Mouse (Mus musculus): ENCODE results near the gene Tbc1d25. TPM values are rescaled to one million over a fixed set of nuclear protein-coding genes. Genes with fewer than 3 reads are reported as not detected.

Tbc1d25 gene
- 4.0 and 4.5 TPM in 2 replicates for polyA plus RNA-seq (2015; fragmentation: Nextera tagmentation; extraction: Ambion mirVana)

DNA sequence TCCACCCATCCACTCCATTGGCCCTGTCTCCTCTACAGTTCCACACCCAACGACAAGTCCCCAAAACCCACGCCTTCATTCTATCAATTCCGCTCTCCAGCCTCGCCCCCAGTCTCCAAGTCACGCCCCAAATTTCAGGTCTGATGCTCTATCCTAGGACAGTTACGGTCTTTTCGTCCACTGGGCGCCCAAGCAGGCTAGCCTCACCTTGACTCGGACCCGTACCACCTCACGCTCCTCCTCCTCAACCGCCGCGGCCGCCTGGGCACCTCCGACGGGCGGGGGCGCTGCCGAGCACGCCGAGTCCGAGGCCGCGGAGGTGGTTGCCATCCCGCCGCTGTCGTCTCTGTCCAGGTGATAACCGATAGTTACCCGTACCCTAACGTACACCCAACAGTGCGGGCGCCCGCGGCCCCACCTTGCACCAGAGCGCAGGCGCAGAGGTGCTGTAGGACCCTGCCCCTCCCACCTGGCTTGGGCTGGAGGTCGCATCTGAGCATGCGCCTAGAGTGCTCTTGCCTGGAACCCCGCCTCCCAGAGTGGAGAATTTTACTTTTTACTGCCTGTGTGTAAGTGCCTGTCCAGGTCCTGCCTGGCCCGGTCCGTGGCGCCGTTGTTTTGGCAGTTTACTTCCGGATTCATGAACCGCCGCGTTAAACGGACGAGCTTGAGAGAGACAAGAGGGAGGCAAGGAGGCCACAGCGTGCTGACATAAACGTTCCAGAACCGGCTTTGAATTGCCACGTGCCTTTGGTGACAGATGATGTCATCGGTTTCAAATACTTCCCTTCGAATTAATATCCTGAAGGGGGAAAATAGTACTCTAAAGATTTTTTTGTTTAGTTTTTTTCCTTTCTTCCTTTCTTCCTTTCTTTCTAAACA, at the start of gene Tbc1d25:
TSS of gene Tbc1d25 (minus strand) at position 678 of the 882 bp plus-strand sequence.
- Histone ChIP-seq H3K4me1 (replicated peaks; ENCODE audit: control insufficient read depth, insufficient read depth, low read length) (no peaks in the 10 kb centered on the region), H3K9me3 (ENCODE audit: control insufficient read depth) (no peaks in the 10 kb centered on the region), H3K9ac (ENCODE audit: low read depth, low read length) (peak within 1 kb of the TSS; percentile 49), H3K4me3 (ENCODE audit: low read depth, low read length) (peak within 1 kb of the TSS; percentile 56), H3K27me3 (replicated peaks; ENCODE audit: control insufficient read depth, insufficient read depth, low read length) (no peaks in the 10 kb centered on the region), H3K4me2 (replicated peaks; ENCODE audit: low read depth) (peak within 1 kb of the TSS; percentile 68), H3K27ac (ENCODE audit: low read depth, low read length) (peak within 1 kb of the TSS; percentile 41; the same call in 1 of the 2 replicates), H3K36me3 (ENCODE audit: control insufficient read depth, insufficient read depth) (no peaks in the 10 kb centered on the region)
- TF ChIP-seq CTCF (IDR thresholded peaks at IDR 0.05; ENCODE audit: low read depth): peak; percentile 67
- WGBS: 20% methylated on average over 54 of the region's 56 CpGs
- ATAC-seq: peak; percentile 88

DNA sequence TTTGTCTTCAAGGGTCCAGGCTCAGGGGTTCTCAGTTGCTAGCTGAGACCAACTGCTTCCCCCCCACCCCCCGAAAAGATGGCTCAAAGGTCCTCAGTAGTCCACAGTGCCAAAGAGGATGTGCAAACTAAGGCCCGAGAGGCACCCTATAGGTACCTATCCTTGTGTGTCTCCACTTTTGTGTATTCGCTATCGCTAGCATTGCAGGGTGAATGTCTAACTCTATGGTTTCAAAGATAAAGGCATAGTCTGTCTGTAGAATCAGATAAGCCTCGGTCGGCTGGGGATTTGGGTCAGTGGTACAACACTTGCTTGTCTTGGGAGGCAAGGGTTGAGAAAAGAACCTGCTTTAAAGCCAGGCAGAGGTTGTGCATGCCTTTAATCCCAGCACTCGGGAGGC, 47.5 kb upstream of the Tbc1d25 start:
- Histone ChIP-seq H3K9me3 (ENCODE audit: control insufficient read depth) (no peaks in the 10 kb centered on the region), H3K4me3 (ENCODE audit: low read depth, low read length) (no peak overlapping the region), H3K36me3 (ENCODE audit: control insufficient read depth, insufficient read depth) (no peaks in the 10 kb centered on the region), H3K9ac (ENCODE audit: low read depth, low read length) (no peak overlapping the region), H3K27me3 (replicated peaks; ENCODE audit: control insufficient read depth, insufficient read depth, low read length) (no peaks in the 10 kb centered on the region), H3K4me1 (replicated peaks; ENCODE audit: control insufficient read depth, insufficient read depth, low read length) (no peaks in the 10 kb centered on the region), H3K4me2 (replicated peaks; ENCODE audit: low read depth) (no peak overlapping the region), H3K27ac (ENCODE audit: low read depth, low read length) (no peak overlapping the region)
- ATAC-seq: no peak
- WGBS: 82% methylated on average over 7 of the region's 7 CpGs
- TF ChIP-seq CTCF (IDR thresholded peaks at IDR 0.05; ENCODE audit: low read depth): no peak

GRCm38 (mm10) chrX:8222678-8223421, 46.9 kb upstream of the Tbc1d25 start:
- no peak overlapping the region for H3K4me2 ChIP-seq (replicated peaks; ENCODE audit: low read depth)
- H3K27me3 ChIP-seq (replicated peaks; ENCODE audit: control insufficient read depth, insufficient read depth, low read length): no peaks in the 10 kb centered on the region
- 61% methylated on average over 7 of the region's 7 CpGs for WGBS
- H3K4me1 ChIP-seq (replicated peaks; ENCODE audit: control insufficient read depth, insufficient read depth, low read length): no peaks in the 10 kb centered on the region
- no peaks in the 10 kb centered on the region for H3K9me3 ChIP-seq (ENCODE audit: control insufficient read depth)
- H3K9ac ChIP-seq (ENCODE audit: low read depth, low read length): no peak overlapping the region
- no peak for TF ChIP-seq CTCF (IDR thresholded peaks at IDR 0.05; ENCODE audit: low read depth)
- no peaks in the 10 kb centered on the region for H3K36me3 ChIP-seq (ENCODE audit: control insufficient read depth, insufficient read depth)
- H3K27ac ChIP-seq (ENCODE audit: low read depth, low read length): no peak overlapping the region
- H3K4me3 ChIP-seq (ENCODE audit: low read depth, low read length): no peak overlapping the region
- no peak for ATAC-seq

- no peak overlapping the region for H3K4me3 ChIP-seq (ENCODE audit: low read depth, low read length)
- no peak for ATAC-seq
- no peaks in the 10 kb centered on the region for H3K27me3 ChIP-seq (replicated peaks; ENCODE audit: control insufficient read depth, insufficient read depth, low read length)
- no peaks in the 10 kb centered on the region for H3K9me3 ChIP-seq (ENCODE audit: control insufficient read depth)
- no peaks in the 10 kb centered on the region for H3K4me1 ChIP-seq (replicated peaks; ENCODE audit: control insufficient read depth, insufficient read depth, low read length)
- no peak overlapping the region for H3K9ac ChIP-seq (ENCODE audit: low read depth, low read length)
- WGBS: 70% methylated on average over 3 of the region's 3 CpGs
- no peak for TF ChIP-seq CTCF (IDR thresholded peaks at IDR 0.05; ENCODE audit: low read depth)
- no peak overlapping the region for H3K4me2 ChIP-seq (replicated peaks; ENCODE audit: low read depth)
- H3K36me3 ChIP-seq (ENCODE audit: control insufficient read depth, insufficient read depth): no peaks in the 10 kb centered on the region
- no peak overlapping the region for H3K27ac ChIP-seq (ENCODE audit: low read depth, low read length)
Measured at GRCm38 (mm10) chrX:8222296-8222677, 46.3 kb upstream of the Tbc1d25 start.

DNA sequence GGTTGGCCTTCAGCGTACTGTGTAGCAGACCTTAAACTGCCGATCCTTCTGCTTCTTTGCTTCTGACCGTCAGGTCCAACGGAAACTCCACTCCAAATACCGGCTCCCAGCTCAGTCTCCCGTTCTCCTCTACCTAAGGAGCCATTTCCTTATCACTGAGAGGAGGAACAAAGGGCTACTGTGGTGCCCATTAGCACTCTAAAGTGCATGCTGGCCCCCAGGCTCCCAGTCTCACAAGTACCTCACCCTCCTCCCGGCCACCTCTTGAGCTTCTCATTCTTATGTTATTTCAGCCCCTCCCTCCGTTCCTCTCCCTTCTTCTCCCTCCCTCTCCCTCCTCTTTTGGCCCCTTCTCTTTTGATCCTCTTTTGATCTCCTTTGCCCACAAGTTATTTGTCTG, 43.7 kb upstream of the Tbc1d25 start:
- no peaks in the 10 kb centered on the region for H3K4me1 ChIP-seq (replicated peaks; ENCODE audit: control insufficient read depth, insufficient read depth, low read length)
- H3K27ac ChIP-seq (ENCODE audit: low read depth, low read length): no peak overlapping the region
- no peaks in the 10 kb centered on the region for H3K9me3 ChIP-seq (ENCODE audit: control insufficient read depth)
- no peak overlapping the region for H3K4me2 ChIP-seq (replicated peaks; ENCODE audit: low read depth)
- H3K4me3 ChIP-seq (ENCODE audit: low read depth, low read length): no peak overlapping the region
- no peaks in the 10 kb centered on the region for H3K36me3 ChIP-seq (ENCODE audit: control insufficient read depth, insufficient read depth)
- H3K27me3 ChIP-seq (replicated peaks; ENCODE audit: control insufficient read depth, insufficient read depth, low read length): no peaks in the 10 kb centered on the region
- no peak for ATAC-seq
- 44% methylated on average over 8 of the region's 8 CpGs for WGBS
- TF ChIP-seq CTCF (IDR thresholded peaks at IDR 0.05; ENCODE audit: low read depth): no peak
- no peak overlapping the region for H3K9ac ChIP-seq (ENCODE audit: low read depth, low read length)

DNA sequence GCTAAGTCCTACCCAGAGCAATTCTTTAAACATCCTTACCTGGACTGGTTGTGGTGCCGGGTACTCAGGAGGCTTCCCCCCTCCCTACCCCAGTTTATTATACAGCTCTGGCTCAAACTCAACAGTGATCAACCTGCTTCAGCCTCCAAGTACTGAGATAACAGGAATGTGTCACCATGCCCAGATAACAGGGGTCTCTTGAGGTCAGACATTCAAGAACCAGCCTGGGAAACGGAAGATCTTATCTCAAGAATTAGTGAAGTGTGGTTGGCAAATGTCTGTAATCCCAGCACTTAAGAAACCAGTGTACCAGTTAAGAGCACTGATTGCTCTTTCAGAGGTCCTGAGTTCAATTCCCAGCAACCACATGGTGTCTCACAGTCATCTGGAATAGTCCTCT, 42.1 kb upstream of the Tbc1d25 start:
- Histone ChIP-seq H3K4me3 (ENCODE audit: low read depth, low read length) (no peak overlapping the region), H3K36me3 (ENCODE audit: control insufficient read depth, insufficient read depth) (no peaks in the 10 kb centered on the region), H3K9ac (ENCODE audit: low read depth, low read length) (no peak overlapping the region), H3K27ac (ENCODE audit: low read depth, low read length) (no peak overlapping the region), H3K27me3 (replicated peaks; ENCODE audit: control insufficient read depth, insufficient read depth, low read length) (no peaks in the 10 kb centered on the region), H3K4me1 (replicated peaks; ENCODE audit: control insufficient read depth, insufficient read depth, low read length) (no peaks in the 10 kb centered on the region), H3K4me2 (replicated peaks; ENCODE audit: low read depth) (no peak overlapping the region), H3K9me3 (ENCODE audit: control insufficient read depth) (no peaks in the 10 kb centered on the region)
- no peak for ATAC-seq
- TF ChIP-seq CTCF (IDR thresholded peaks at IDR 0.05; ENCODE audit: low read depth): no peak
- 47% methylated on average over 2 of the region's 2 CpGs for WGBS
